Mouse (Mus musculus) embryonic facial prominence, embryonic 13.5 days (tissue): Measurements from ENCODE around the gene Tspo. TPM values are rescaled to one million over a fixed set of nuclear protein-coding genes. Genes with fewer than 3 reads are reported as not detected.

Experiments used
- ATAC-seq: fragments of 200-750 bp; cut with Nextera tagmentation; 2 replicates; pipeline ENCODE4 v1.8.0; 2017; ENCODE audit warnings: low read depth; ENCODE audit not compliant: insufficient number of reproducible peaks, insufficient read depth, low FRiP score, low TSS enrichment
- H3K27ac ChIP-seq: fragments of 300-500 bp; sonication (generic); 2 replicates; pipeline ENCODE4 v1.5.1; 2015; ENCODE audit warnings: moderate library complexity, mild to moderate bottlenecking, inconsistent platforms
- H3K27me3 ChIP-seq: fragments of 300-500 bp; sonication (generic); 2 replicates; pipeline ENCODE4 v1.6.1; 2015; ENCODE audit warnings: mild to moderate bottlenecking, inconsistent platforms
- H3K36me3 ChIP-seq: fragments of 300-500 bp; sonication (generic); 2 replicates; pipeline ENCODE4 v1.6.1; 2015; ENCODE audit warnings: mild to moderate bottlenecking, inconsistent platforms
- H3K4me1 ChIP-seq: fragments of 300-500 bp; sonication (generic); 2 replicates; pipeline ENCODE4 v1.6.1; 2015; ENCODE audit warnings: inconsistent platforms
- H3K4me2 ChIP-seq: fragments of 300-500 bp; sonication (generic); 2 replicates; pipeline ENCODE4 v1.6.1; 2015; ENCODE audit warnings: moderate library complexity, mild to moderate bottlenecking, inconsistent platforms
- H3K4me3 ChIP-seq: fragments of 300-500 bp; sonication (generic); 2 replicates; pipeline ENCODE4 v1.5.1; 2015; ENCODE audit warnings: mild to moderate bottlenecking, inconsistent platforms
- H3K9ac ChIP-seq: fragments of 300-500 bp; sonication (generic); 2 replicates; pipeline ENCODE4 v1.6.1; 2015; ENCODE audit warnings: mild to moderate bottlenecking, inconsistent platforms
- H3K9me3 ChIP-seq: fragments of 300-500 bp; sonication (generic); 2 replicates; pipeline ENCODE4 v1.6.1; 2016; ENCODE audit warnings: inconsistent platforms
- WGBS: fragments of 180-500 bp; shearing (Covaris S2); methylation state at CpG from one replicate; pipeline ENCODE4 v1.1.7; 2015; ENCODE audit warnings: mixed read lengths; 5-methylcytosine and 5-hydroxymethylcytosine counted together
- polyA plus RNA-seq: library from polyadenylated mRNA; unstranded; fragments of >200 nt; fragmentation: Nextera tagmentation; extraction: Ambion mirVana; gene quantifications from 2 replicates; pipeline ENCODE4 v1.2.1, GENCODE M21; 2015

Tspo gene
- polyA plus RNA-seq: 38.1 and 44.5 TPM in 2 replicates

- H3K27ac ChIP-seq: peak within 1 kb of the TSS; percentile 69
- 0 out of 2 replicates have a peak, but pooled peaks cover 3% of the 10 kb centered on the region for H3K27me3 ChIP-seq
- H3K4me1 ChIP-seq: peaks cover 23% of the 10 kb centered on the region
- WGBS: 1% methylated on average over 28 of the region's 28 CpGs
- no peaks in the 10 kb centered on the region for H3K9me3 ChIP-seq
- H3K36me3 ChIP-seq: no peaks in the 10 kb centered on the region
- H3K4me2 ChIP-seq: peak within 1 kb of the TSS; percentile 95
- peak; percentile 60 for ATAC-seq
- peak within 1 kb of the TSS; percentile 75 for H3K9ac ChIP-seq
- peak within 1 kb of the TSS; percentile 48 for H3K4me3 ChIP-seq
Measured at GRCm38 (mm10) chr15:83563327-83563856, at the start of gene Tspo, which contains the start of gene Mcat. Gene Tspo (plus strand): TSS chr15:83563592. Gene Mcat (minus strand): TSS chr15:83563787.

- Histone ChIP-seq H3K9ac (no peak overlapping the region), H3K4me3 (no peak overlapping the region), H3K4me2 (no peak overlapping the region), H3K36me3 (no peaks in the 10 kb centered on the region), H3K27ac (no peak overlapping the region), H3K4me1 (peaks cover 12% of the 10 kb centered on the region), H3K9me3 (no peaks in the 10 kb centered on the region), H3K27me3 (no peaks in the 10 kb centered on the region)
- WGBS: 63% methylated on average over 5 of the region's 5 CpGs
- ATAC-seq: no peak
Measured at GRCm38 (mm10) chr15:83515018-83515417, 48.4 kb upstream of the Tspo start.

GRCm38 (mm10) chr15:83518215-83519048, 45.0 kb upstream of the Tspo start:
- 0 out of 2 replicates have a peak, but pooled peaks have one; percentile 54 for ATAC-seq
- H3K36me3 ChIP-seq: no peaks in the 10 kb centered on the region
- no peak overlapping the region for H3K4me3 ChIP-seq
- H3K4me1 ChIP-seq: peaks cover 6% of the 10 kb centered on the region; the same call in 1 of the 2 replicates
- 34% methylated on average over 20 of the region's 20 CpGs for WGBS
- no peak overlapping the region for H3K27ac ChIP-seq
- no peaks in the 10 kb centered on the region for H3K9me3 ChIP-seq
- no peaks in the 10 kb centered on the region for H3K27me3 ChIP-seq
- H3K4me2 ChIP-seq: peak overlapping the region; percentile 45
- H3K9ac ChIP-seq: peak overlapping the region; percentile 51

- H3K4me3 ChIP-seq: no peak overlapping the region
- H3K36me3 ChIP-seq: no peaks in the 10 kb centered on the region
- no peak overlapping the region for H3K4me2 ChIP-seq
- ATAC-seq: no peak
- H3K9ac ChIP-seq: no peak overlapping the region
- H3K9me3 ChIP-seq: no peaks in the 10 kb centered on the region
- peaks cover 10% of the 10 kb centered on the region for H3K4me1 ChIP-seq
- 76% methylated on average over 6 of the region's 6 CpGs for WGBS
- no peak overlapping the region for H3K27ac ChIP-seq
- H3K27me3 ChIP-seq: peaks cover 19% of the 10 kb centered on the region
Measured at GRCm38 (mm10) chr15:83520861-83521382, 42.5 kb upstream of the Tspo start.

- ATAC-seq: no peak
- no peak overlapping the region for H3K27ac ChIP-seq
- H3K9me3 ChIP-seq: no peaks in the 10 kb centered on the region
- WGBS: 33% methylated on average over 7 of the region's 7 CpGs
- no peak overlapping the region for H3K9ac ChIP-seq
- H3K4me3 ChIP-seq: no peak overlapping the region
- peaks cover 23% of the 10 kb centered on the region for H3K4me1 ChIP-seq
- H3K36me3 ChIP-seq: no peaks in the 10 kb centered on the region
- H3K27me3 ChIP-seq: peaks cover 42% of the 10 kb centered on the region
- no peak overlapping the region for H3K4me2 ChIP-seq
Measured at GRCm38 (mm10) chr15:83523196-83523595, 40.2 kb upstream of the Tspo start.

GRCm38 (mm10) chr15:83523638-83524332, 39.6 kb upstream of the Tspo start:
- H3K4me2 ChIP-seq: no peak overlapping the region
- H3K27me3 ChIP-seq: peaks cover 48% of the 10 kb centered on the region
- H3K27ac ChIP-seq: no peak overlapping the region
- WGBS: 62% methylated on average over 14 of the region's 14 CpGs
- H3K4me1 ChIP-seq: peaks cover 17% of the 10 kb centered on the region
- H3K4me3 ChIP-seq: no peak overlapping the region
- no peak for ATAC-seq
- no peaks in the 10 kb centered on the region for H3K36me3 ChIP-seq
- no peak overlapping the region for H3K9ac ChIP-seq
- H3K9me3 ChIP-seq: no peaks in the 10 kb centered on the region

- Histone ChIP-seq H3K9me3 (no peaks in the 10 kb centered on the region), H3K4me2 (no peak overlapping the region), H3K27ac (no peak overlapping the region), H3K4me1 (peaks cover 17% of the 10 kb centered on the region), H3K36me3 (no peaks in the 10 kb centered on the region), H3K27me3 (peaks cover 51% of the 10 kb centered on the region), H3K9ac (no peak overlapping the region), H3K4me3 (no peak overlapping the region)
- WGBS: 86% methylated on average over 3 of the region's 3 CpGs
- ATAC-seq: no peak
Measured at GRCm38 (mm10) chr15:83524333-83524729, 39.1 kb upstream of the Tspo start.

- no peaks in the 10 kb centered on the region for H3K36me3 ChIP-seq
- ATAC-seq: peak; percentile 67; the same call in 1 of the 2 replicates
- peak within 1 kb of the TSS; percentile 64 for H3K9ac ChIP-seq
- peak within 1 kb of the TSS; percentile 95 for H3K4me2 ChIP-seq
- no peaks in the 10 kb centered on the region for H3K9me3 ChIP-seq
- no peak within 1 kb of the TSS for H3K27ac ChIP-seq
- peaks cover 17% of the 10 kb centered on the region for H3K4me1 ChIP-seq
- 1% methylated on average over 44 of the region's 45 CpGs for WGBS
- H3K4me3 ChIP-seq: peak within 1 kb of the TSS; percentile 52
- peaks cover 55% of the 10 kb centered on the region for H3K27me3 ChIP-seq
Measured at GRCm38 (mm10) chr15:83526424-83527091, 36.8 kb upstream of the Tspo start, which contains the start of gene Bik. Gene Bik (plus strand): TSS chr15:83526862.

- Histone ChIP-seq H3K9ac (peak overlapping the region; percentile 64), H3K9me3 (no peaks in the 10 kb centered on the region), H3K27me3 (peaks cover 55% of the 10 kb centered on the region), H3K27ac (no peak overlapping the region), H3K4me1 (peaks cover 17% of the 10 kb centered on the region), H3K36me3 (no peaks in the 10 kb centered on the region), H3K4me3 (peak overlapping the region; percentile 52), H3K4me2 (peak overlapping the region; percentile 95)
- WGBS: 2% methylated on average over 26 of the region's 26 CpGs
- no peak for ATAC-seq
Measured at GRCm38 (mm10) chr15:83527092-83527437, 36.3 kb upstream of the Tspo start.

- no peak for ATAC-seq
- Histone ChIP-seq H3K4me2 (peak overlapping the region; percentile 95; the same call in 1 of the 2 replicates), H3K27ac (no peak overlapping the region), H3K4me1 (peaks cover 17% of the 10 kb centered on the region), H3K4me3 (0 out of 2 replicates have a peak overlapping the region, but pooled peaks have one; percentile 52), H3K27me3 (peaks cover 55% of the 10 kb centered on the region), H3K36me3 (no peaks in the 10 kb centered on the region), H3K9ac (no peak overlapping the region), H3K9me3 (no peaks in the 10 kb centered on the region)
- WGBS: 65% methylated on average over 2 of the region's 2 CpGs
Measured at GRCm38 (mm10) chr15:83527747-83528146, 35.6 kb upstream of the Tspo start.

- ATAC-seq: no peak
- Histone ChIP-seq H3K27me3 (peaks cover 55% of the 10 kb centered on the region), H3K4me3 (no peak overlapping the region), H3K9me3 (no peaks in the 10 kb centered on the region), H3K4me1 (peaks cover 17% of the 10 kb centered on the region), H3K27ac (no peak overlapping the region), H3K36me3 (no peaks in the 10 kb centered on the region), H3K4me2 (no peak overlapping the region), H3K9ac (no peak overlapping the region)
- WGBS: 75% methylated on average over 4 of the region's 4 CpGs
Measured at GRCm38 (mm10) chr15:83528892-83529291, 34.5 kb upstream of the Tspo start.
